Mouse (Mus musculus): ENCODE data around the gene Gm9803. TPM values are rescaled to one million over a fixed set of nuclear protein-coding genes. Genes with fewer than 3 reads are reported as not detected.
"Not testable (repeated sequence)": the region's sequence is repeated elsewhere in the genome, so short reads cannot be mapped to it uniquely, and the experiment has no call there.

Gm9803 gene
- polyA plus RNA-seq (2012; rRNA removed), result 24.8 and 26.6 TPM in 2 replicates

GRCm38 (mm10) chr10:43523931-43524330 lies at the start of gene Gm9803:
TSS of gene Gm9803 (plus strand) at chr10:43524084.
- not testable (repeated sequence) for H3K4me1 ChIP-seq (ENCODE audit: control insufficient read depth, insufficient read depth, low read length)

GRCm38 (mm10) chr10:43475376-43475775 lies 48.5 kb upstream of the Gm9803 start:
- Histone ChIP-seq H3K4me1 (ENCODE audit: control insufficient read depth, insufficient read depth, low read length) (peaks cover 4% of the 10 kb centered on the region; the same call in 1 of the 2 replicates), H3K27ac (ENCODE audit: insufficient read depth, low read length) (no peak overlapping the region), H3K4me3 (ENCODE audit: insufficient read depth, low read length) (no peak overlapping the region)
- TF ChIP-seq POLR2A (IDR thresholded peaks at IDR 0.05; ENCODE audit: extremely low read depth, insufficient read depth, low read length) (no peak), CTCF (IDR thresholded peaks at IDR 0.05; ENCODE audit: extremely low read depth, insufficient read depth, low read length) (peak; percentile 43)

More at GRCm38 (mm10) chr10:43523931-43524330, at the start of gene Gm9803:
- H3K4me3 ChIP-seq (ENCODE audit: insufficient read depth, low read length); H3K27ac ChIP-seq (ENCODE audit: insufficient read depth, low read length): not testable (repeated sequence)

GRCm38 (mm10) chr10:43477459-43477858 lies 46.4 kb upstream of the Gm9803 start:
- H3K4me3 ChIP-seq (ENCODE audit: insufficient read depth, low read length), result peak overlapping the region; percentile 53
- H3K27ac ChIP-seq (ENCODE audit: insufficient read depth, low read length), result no peak overlapping the region
- peaks cover 4% of the 10 kb centered on the region; the same call in 1 of the 2 replicates for H3K4me1 ChIP-seq (ENCODE audit: control insufficient read depth, insufficient read depth, low read length)
- TF ChIP-seq POLR2A (IDR thresholded peaks at IDR 0.05; ENCODE audit: extremely low read depth, insufficient read depth, low read length) (no peak), CTCF (IDR thresholded peaks at IDR 0.05; ENCODE audit: extremely low read depth, insufficient read depth, low read length) (no peak)

GRCm38 (mm10) chr10:43477865-43478681 lies 45.8 kb upstream of the Gm9803 start:
- Histone ChIP-seq H3K4me3 (ENCODE audit: insufficient read depth, low read length) (peak overlapping the region; percentile 53), H3K4me1 (ENCODE audit: control insufficient read depth, insufficient read depth, low read length) (peaks cover 4% of the 10 kb centered on the region; the same call in 1 of the 2 replicates), H3K27ac (ENCODE audit: insufficient read depth, low read length) (peak overlapping the region; percentile 18; the same call in 1 of the 2 replicates)
- 0 out of 2 replicates have a peak, but pooled peaks have one; percentile 20 for TF ChIP-seq POLR2A (IDR thresholded peaks at IDR 0.05; ENCODE audit: extremely low read depth, insufficient read depth, low read length)
- no peak for TF ChIP-seq CTCF (IDR thresholded peaks at IDR 0.05; ENCODE audit: extremely low read depth, insufficient read depth, low read length)

- Histone ChIP-seq H3K4me1 (ENCODE audit: control insufficient read depth, insufficient read depth, low read length) (peaks cover 4% of the 10 kb centered on the region; the same call in 1 of the 2 replicates), H3K4me3 (ENCODE audit: insufficient read depth, low read length) (peak within 1 kb of the TSS; percentile 53), H3K27ac (ENCODE audit: insufficient read depth, low read length) (peak within 1 kb of the TSS; percentile 70)
- no peak for TF ChIP-seq CTCF (IDR thresholded peaks at IDR 0.05; ENCODE audit: extremely low read depth, insufficient read depth, low read length)
These were observed 45.0 kb upstream of the Gm9803 start, which contains the start of gene Bend3 for GRCm38 (mm10) chr10:43478751-43479435. TSS of gene Bend3 (plus strand) at chr10:43478831.

- peak overlapping the region; percentile 70 for H3K27ac ChIP-seq (ENCODE audit: insufficient read depth, low read length)
- peaks cover 4% of the 10 kb centered on the region; the same call in 1 of the 2 replicates for H3K4me1 ChIP-seq (ENCODE audit: control insufficient read depth, insufficient read depth, low read length)
- H3K4me3 ChIP-seq (ENCODE audit: insufficient read depth, low read length), result peak overlapping the region; percentile 53
- TF ChIP-seq POLR2A (IDR thresholded peaks at IDR 0.05; ENCODE audit: extremely low read depth, insufficient read depth, low read length) (no peak), CTCF (IDR thresholded peaks at IDR 0.05; ENCODE audit: extremely low read depth, insufficient read depth, low read length) (no peak)
These were observed 44.3 kb upstream of the Gm9803 start for GRCm38 (mm10) chr10:43479436-43480157.

GRCm38 (mm10) chr10:43480227-43480849 lies 43.5 kb upstream of the Gm9803 start:
- H3K4me3 ChIP-seq (ENCODE audit: insufficient read depth, low read length), result peak overlapping the region; percentile 53
- peaks cover 2% of the 10 kb centered on the region; the same call in 1 of the 2 replicates for H3K4me1 ChIP-seq (ENCODE audit: control insufficient read depth, insufficient read depth, low read length)
- TF ChIP-seq POLR2A (IDR thresholded peaks at IDR 0.05; ENCODE audit: extremely low read depth, insufficient read depth, low read length), result no peak
- TF ChIP-seq CTCF (IDR thresholded peaks at IDR 0.05; ENCODE audit: extremely low read depth, insufficient read depth, low read length), result no peak
- H3K27ac ChIP-seq (ENCODE audit: insufficient read depth, low read length), result no peak overlapping the region

- Histone ChIP-seq H3K4me3 (ENCODE audit: insufficient read depth, low read length) (no peak overlapping the region), H3K27ac (ENCODE audit: insufficient read depth, low read length) (no peak overlapping the region), H3K4me1 (ENCODE audit: control insufficient read depth, insufficient read depth, low read length) (peaks cover 2% of the 10 kb centered on the region; the same call in 1 of the 2 replicates)
- no peak for TF ChIP-seq POLR2A (IDR thresholded peaks at IDR 0.05; ENCODE audit: extremely low read depth, insufficient read depth, low read length)
These were observed 42.7 kb upstream of the Gm9803 start for GRCm38 (mm10) chr10:43481179-43481578.

GRCm38 (mm10) chr10:43482021-43482420 lies 41.9 kb upstream of the Gm9803 start:
- Histone ChIP-seq H3K27ac (ENCODE audit: insufficient read depth, low read length) (no peak overlapping the region), H3K4me3 (ENCODE audit: insufficient read depth, low read length) (no peak overlapping the region), H3K4me1 (ENCODE audit: control insufficient read depth, insufficient read depth, low read length) (peaks cover 2% of the 10 kb centered on the region; the same call in 1 of the 2 replicates)
- TF ChIP-seq POLR2A (IDR thresholded peaks at IDR 0.05; ENCODE audit: extremely low read depth, insufficient read depth, low read length), result no peak

All from cortical plate, adult 2 months (tissue).